Comparison of ENCODE assay signal across 10 mouse cellular contexts in genomic region chr5:75880088-75880684, GRCm38 (mm10).
DNase-seq lines count a peak whose midpoint lies in the region; TF ChIP-seq lines count a peak whose summit lies in the region.
"Had no signal": no experiment of that assay in that cellular context is flagged by ENCODE, and none has a peak within 500 bp of the region (broad histone marks: within the 10 kb centered on the region; RNA-seq: fewer than 3 reads in every experiment).

No protein-coding gene starts in this region.

- 43% methylated on average over 10 of the region's 10 CpGs for WGBS in limb, embryonic 10.5 days

- TF ChIP-seq POLR2A in ES-Bruce4 (IDR thresholded peaks at IDR 0.05; ENCODE audit: insufficient read depth, low read length): no peak

- no peak overlapping the region for H3K27ac ChIP-seq in layer of hippocampus, adult 2 months
- H3K27ac ChIP-seq in ES-Bruce4 (ENCODE audit: insufficient read depth, low read length): no peak overlapping the region
- H3K27ac ChIP-seq in limb, embryonic 10.5 days: 0 out of 2 replicates have a peak overlapping the region, but pooled peaks have one; percentile 2
- H3K27ac ChIP-seq: forebrain, embryonic 10.5 days had no signal

- no peaks in the 10 kb centered on the region for H3K27me3 ChIP-seq in ES-Bruce4 (ENCODE audit: control insufficient read depth, insufficient read depth, low read length, poor library complexity, severe bottlenecking)
- no peaks in the 10 kb centered on the region for H3K27me3 ChIP-seq in limb, embryonic 10.5 days (ENCODE audit: low read depth, poor library complexity, severe bottlenecking)

- peak; percentile 46 for TF ChIP-seq CTCF in layer of hippocampus, adult 2 months (conservative IDR thresholded peaks at IDR 0.05)
- TF ChIP-seq CTCF in ES-Bruce4 (IDR thresholded peaks at IDR 0.05; ENCODE audit: low read depth, low read length): peak; percentile 20

- H3K9ac ChIP-seq in ES-Bruce4 (ENCODE audit: low read depth, poor library complexity, severe bottlenecking): no peak overlapping the region

- no peak for TF ChIP-seq EP300 in ES-Bruce4 (IDR thresholded peaks at IDR 0.05; ENCODE audit: insufficient read depth, low read depth, low read length)

- no peak overlapping the region for H3K4me3 ChIP-seq in layer of hippocampus, adult 2 months
- H3K4me3 ChIP-seq in ES-Bruce4 (ENCODE audit: low read depth, low read length): no peak overlapping the region
- no peak overlapping the region for H3K4me3 ChIP-seq in limb, embryonic 10.5 days
- H3K4me3 ChIP-seq: forebrain, embryonic 10.5 days had no signal

- H3K9me3 ChIP-seq in ES-Bruce4 (replicated peaks; ENCODE audit: control insufficient read depth, insufficient read depth, low read length, poor library complexity, severe bottlenecking): no peaks in the 10 kb centered on the region
- no peaks in the 10 kb centered on the region for H3K9me3 ChIP-seq in limb, embryonic 10.5 days (replicated peaks)
- H3K9me3 ChIP-seq: forebrain, embryonic 10.5 days had no signal

- peak; percentile 25 for DNase-seq in adrenal gland, adult 2 months
- DNase-seq in adrenal gland, adult 18-20 months (ENCODE audit: low spot score in 2 of 2): no peak
- no peak for DNase-seq in layer of hippocampus, adult 2 months (ENCODE audit: low spot score in 2 of 2)
- no peak for DNase-seq in layer of hippocampus, adult 9-11 months
- DNase-seq in limb, embryonic 10.5 days (ENCODE audit: low spot score): peak; percentile 59
- no peak for DNase-seq in Muller cell, postnatal 12 days (ENCODE audit: inconsistent ontology term)
- DNase-seq in thymus, postnatal 25 days: no peak
- DNase-seq: cerebellum, postnatal 25 days had no signal

- no peaks in the 10 kb centered on the region for H3K4me1 ChIP-seq in ES-Bruce4 (ENCODE audit: control insufficient read depth, insufficient read depth, low read length)
- H3K4me1 ChIP-seq in limb, embryonic 10.5 days: peaks cover 15% of the 10 kb centered on the region

- no peaks in the 10 kb centered on the region for H3K36me3 ChIP-seq in ES-Bruce4 (ENCODE audit: control insufficient read depth, insufficient read depth, low read length, poor library complexity, severe bottlenecking)
- no peaks in the 10 kb centered on the region for H3K36me3 ChIP-seq in limb, embryonic 10.5 days
- H3K36me3 ChIP-seq: forebrain, embryonic 10.5 days had no signal

Comparison
In these comparisons a context has a peak if more than half of its experiments do, and no peak if none do; other contexts are left out.
1. DNase-seq: peak in adrenal gland, adult 2 months (single experiment) and limb, embryonic 10.5 days (single experiment); none in adrenal gland, adult 18-20 months (0 of 2), layer of hippocampus, adult 2 months (0 of 2), layer of hippocampus, adult 9-11 months (single experiment), Muller cell, postnatal 12 days (single experiment) and thymus, postnatal 25 days (single experiment).